In genomic region chr17:34896366-34896765, GRCm38 (mm10) we compare ENCODE assay signal across 11 mouse cellular contexts. TPM values are rescaled to one million over a fixed set of nuclear protein-coding genes. Genes with fewer than 3 reads are reported as not detected.
A peak's percentile ranks its signal among the peaks of the same experiment; 100 is the strongest.
DNase-seq lines count a peak whose midpoint lies in the region; ATAC-seq and TF ChIP-seq lines count a peak whose summit lies in the region.
"Had no signal": no experiment of that assay in that cellular context is flagged by ENCODE, and none has a peak within 500 bp of the region (broad histone marks: within the 10 kb centered on the region; RNA-seq: fewer than 3 reads in every experiment).

No protein-coding gene starts in this region.

- no peak for ATAC-seq in limb, embryonic 15.5 days (ENCODE audit: insufficient number of reproducible peaks, low FRiP score, low TSS enrichment, low read depth)

- H3K9me3 ChIP-seq in limb, embryonic 15.5 days: no peaks in the 10 kb centered on the region

- TF ChIP-seq CTCF in thymus, adult 2 months (IDR thresholded peaks at IDR 0.05; ENCODE audit: borderline replicate concordance, control insufficient read depth, extremely low read depth, insufficient read depth, low read length, poor library complexity): no peak

- H3K4me2 ChIP-seq in limb, embryonic 15.5 days: 0 out of 2 replicates have a peak overlapping the region, but pooled peaks have one; percentile 3

- H3K27ac ChIP-seq in thymus, adult 2 months (ENCODE audit: control insufficient read depth, insufficient read depth, low read length): no peak overlapping the region
- no peak overlapping the region for H3K27ac ChIP-seq in limb, embryonic 15.5 days
- H3K27ac ChIP-seq: macrophage had no signal

- no peak overlapping the region for H3K9ac ChIP-seq in limb, embryonic 15.5 days

- H3K4me3 ChIP-seq in thymus, adult 2 months (ENCODE audit: control insufficient read depth, insufficient read depth, low read length): no peak overlapping the region
- no peak overlapping the region for H3K4me3 ChIP-seq in limb, embryonic 15.5 days

- H3K36me3 ChIP-seq in thymus, adult 2 months (ENCODE audit: control insufficient read depth, insufficient read depth, low read length): no peaks in the 10 kb centered on the region
- H3K36me3 ChIP-seq in limb, embryonic 15.5 days: peaks cover 11% of the 10 kb centered on the region; the same call in 1 of the 2 replicates

- TF ChIP-seq POLR2A in thymus, adult 2 months (IDR thresholded peaks at IDR 0.05; ENCODE audit: control insufficient read depth, extremely low read depth, insufficient read depth, low read length, poor library complexity): no peak

- 20% methylated on average over 17 of the region's 17 CpGs for WGBS in thymus, adult 2 months
- 87% methylated on average over 17 of the region's 17 CpGs for WGBS in limb, embryonic 15.5 days

- peak; percentile 62 for DNase-seq in cerebellum, adult 11-12 months
- no peak for DNase-seq in cerebellum, adult 11 months
- DNase-seq in thymus, adult 2 months: peak; percentile 29
- no peak for DNase-seq in thymus, adult 18-20 months
- DNase-seq in thymus, postnatal 4 days: peak; percentile 53
- DNase-seq in adrenal gland, postnatal 25 days: no peak
- DNase-seq in right cerebral cortex, adult 18-20 months: no peak
- DNase-seq: cerebellum, adult 18-20 months had no signal

- H3K27me3 ChIP-seq in thymus, adult 2 months (ENCODE audit: control insufficient read depth, insufficient read depth, low read length): no peaks in the 10 kb centered on the region
- no peaks in the 10 kb centered on the region for H3K27me3 ChIP-seq in limb, embryonic 15.5 days

- peaks cover 23% of the 10 kb centered on the region for H3K4me1 ChIP-seq in thymus, adult 2 months (replicated peaks; ENCODE audit: control insufficient read depth, insufficient read depth, low read length)
- peaks cover 43% of the 10 kb centered on the region for H3K4me1 ChIP-seq in limb, embryonic 15.5 days

RNA-seq across cellular contexts. Expression of gene C2, which starts 1.7 kb away (rescaled TPM):
- 12.9 and 18.4 TPM in 2 replicates for polyA plus RNA-seq in thymus, adult 2 months (2012; rRNA removed)
- polyA plus RNA-seq in limb, embryonic 15.5 days (2015; fragmentation: Nextera tagmentation; extraction: Ambion mirVana): 4.6 and 5.2 TPM in 2 replicates
- total RNA-seq in adrenal gland, postnatal 25 days (2021): 71.7 and 86.4 TPM in 2 replicates

RNA-seq across cellular contexts. Expression of gene Ehmt2, which starts 1.9 kb away (rescaled TPM):
- polyA plus RNA-seq in thymus, adult 2 months (2012; rRNA removed): 372 and 380 TPM in 2 replicates
- 64.6 and 78.1 TPM in 2 replicates for polyA plus RNA-seq in limb, embryonic 15.5 days (2015; fragmentation: Nextera tagmentation; extraction: Ambion mirVana)
- total RNA-seq in adrenal gland, postnatal 25 days (2021): 158 and 186 TPM in 2 replicates

RNA-seq across cellular contexts. Expression of gene Gm20547, which starts 14.5 kb away (rescaled TPM):
- polyA plus RNA-seq in thymus, adult 2 months (2012; rRNA removed): 0.03 TPM in 1 of 2 replicates, not detected in the other
- polyA plus RNA-seq in limb, embryonic 15.5 days (2015; fragmentation: Nextera tagmentation; extraction: Ambion mirVana): not detected in 2 replicates
- not detected in 2 replicates for total RNA-seq in adrenal gland, postnatal 25 days (2021)
- polyA plus RNA-seq: heart, embryonic 11.5 days; macrophage had no signal

RNA-seq across cellular contexts. Expression of gene Zbtb12, which starts 17.1 kb away (rescaled TPM):
- 15.0 and 16.3 TPM in 2 replicates for polyA plus RNA-seq in thymus, adult 2 months (2012; rRNA removed)
- polyA plus RNA-seq in limb, embryonic 15.5 days (2015; fragmentation: Nextera tagmentation; extraction: Ambion mirVana): 1.7 and 2.8 TPM in 2 replicates
- total RNA-seq in adrenal gland, postnatal 25 days (2021): 15.0 and 22.5 TPM in 2 replicates

RNA-seq across cellular contexts. Expression of gene Slc44a4, which starts 17.9 kb away (rescaled TPM):
- 0.33 and 0.59 TPM in 2 replicates for polyA plus RNA-seq in thymus, adult 2 months (2012; rRNA removed)
- polyA plus RNA-seq in limb, embryonic 15.5 days (2015; fragmentation: Nextera tagmentation; extraction: Ambion mirVana): 0.17 TPM in 1 of 2 replicates, not detected in the other
- total RNA-seq in adrenal gland, postnatal 25 days (2021): 1.7 and 2.4 TPM in 2 replicates
- polyA plus RNA-seq: macrophage had no signal

Comparison
In these comparisons a context has a peak if more than half of its experiments do, and no peak if none do; other contexts are left out.
1. DNase-seq: peak in cerebellum, adult 11-12 months (single experiment), thymus, adult 2 months (single experiment) and thymus, postnatal 4 days (single experiment); none in cerebellum, adult 11 months (single experiment), thymus, adult 18-20 months (0 of 2), adrenal gland, postnatal 25 days (single experiment) and right cerebral cortex, adult 18-20 months (single experiment).